Mouse (Mus musculus): ENCODE results near the gene Abl2.

- TF ChIP-seq CTCF (IDR thresholded peaks at IDR 0.05; ENCODE audit: low read depth, low read length): no peak
- TF ChIP-seq GATA1 (IDR thresholded peaks at IDR 0.05; ENCODE audit: borderline replicate concordance, low read length): no peak
- no peak for TF ChIP-seq POLR2AphosphoS5 (IDR thresholded peaks at IDR 0.05; ENCODE audit: insufficient replicate concordance, low read depth, low read length)
These were observed 26.9 kb downstream of the Abl2 start for GRCm38 (mm10) chr1:156585512-156585911.

All from G1E (cell line).